Mouse (Mus musculus) forebrain, embryonic 10.5 days (tissue): ENCODE data around the gene Tnfrsf25. TPM values are rescaled to one million over a fixed set of nuclear protein-coding genes. Genes with fewer than 3 reads are reported as not detected.

ENCODE experiments used
- DNase-seq: peaks from one replicate; pipeline ENCODE4 v3.0.0-alpha.2; 2017; ENCODE audit warnings: low spot score; ENCODE audit errors: extremely low spot score
- H3K27ac ChIP-seq: fragments of 300-500 bp; sonication (generic); 2 replicates; pipeline ENCODE4 v1.5.1; 2016; ENCODE audit warnings: mild to moderate bottlenecking
- H3K27me3 ChIP-seq: fragments of 300-500 bp; sonication (generic); 2 replicates; pipeline ENCODE4 v1.6.1; 2016; ENCODE audit warnings: mild to moderate bottlenecking; ENCODE audit not compliant: poor library complexity, severe bottlenecking
- H3K36me3 ChIP-seq: fragments of 300-500 bp; sonication (generic); replicated peaks from 2 replicates; pipeline ENCODE4 v1.6.1; 2016; ENCODE audit warnings: mild to moderate bottlenecking, moderate library complexity
- H3K4me1 ChIP-seq: fragments of 300-500 bp; sonication (generic); 2 replicates; pipeline ENCODE4 v1.6.1; 2016
- H3K4me3 ChIP-seq: fragments of 300-500 bp; sonication (generic); 2 replicates; pipeline ENCODE4 v1.5.1; 2016; ENCODE audit warnings: mild to moderate bottlenecking, moderate library complexity
- H3K9me3 ChIP-seq: fragments of 300-500 bp; sonication (generic); 2 replicates; pipeline ENCODE4 v1.6.1; 2016; ENCODE audit warnings: mild to moderate bottlenecking, moderate library complexity
- WGBS: fragments of 180-500 bp; shearing (Covaris S2); methylation state at CpG from one replicate; pipeline ENCODE4 v1.1.7; 2016; 5-methylcytosine and 5-hydroxymethylcytosine counted together
- polyA plus RNA-seq: library from polyadenylated mRNA; unstranded; fragments of >200 nt; fragmentation: Nextera tagmentation; extraction: Ambion mirVana; gene quantifications from 2 replicates; pipeline ENCODE4 v1.2.1, GENCODE M21; 2016

The Tnfrsf25 gene
- polyA plus RNA-seq, 1 experiment from 2014 or later, result 0.72 TPM

DNA sequence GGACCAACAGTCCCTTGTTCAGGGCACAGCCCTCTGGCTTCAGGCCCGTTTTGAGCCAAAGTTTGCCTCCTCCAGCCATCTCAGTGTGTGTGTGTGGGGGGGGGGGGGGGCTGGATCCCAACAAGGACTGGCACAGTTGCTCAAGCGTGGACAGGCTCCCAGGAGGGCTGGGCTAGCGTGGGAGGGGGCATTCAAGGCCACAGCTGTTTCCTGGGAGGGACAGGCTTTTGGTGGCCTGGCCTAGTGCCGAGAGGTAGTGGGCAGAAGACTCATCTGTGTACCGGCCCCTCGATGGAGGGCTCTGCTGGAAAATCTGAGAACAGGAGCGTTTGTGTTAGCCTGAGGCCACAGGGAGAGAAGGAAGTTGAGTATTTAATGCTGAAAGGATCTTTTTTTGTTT, 35.8 kb upstream of the Tnfrsf25 start:
- Histone ChIP-seq H3K9me3 (no peaks in the 10 kb centered on the region), H3K4me1 (peaks cover 13% of the 10 kb centered on the region), H3K27me3 (peaks cover 9% of the 10 kb centered on the region), H3K27ac (no peak overlapping the region), H3K36me3 (no peaks in the 10 kb centered on the region), H3K4me3 (no peak overlapping the region)
- 75% methylated on average over 7 of the region's 7 CpGs for WGBS
- DNase-seq, result no peak

- no peak for DNase-seq
- 60% methylated on average over 7 of the region's 7 CpGs for WGBS
- H3K36me3 ChIP-seq, result no peaks in the 10 kb centered on the region
- H3K4me1 ChIP-seq, result peaks cover 25% of the 10 kb centered on the region
- no peaks in the 10 kb centered on the region for H3K9me3 ChIP-seq
- peaks cover 38% of the 10 kb centered on the region for H3K27me3 ChIP-seq
- no peak overlapping the region for H3K27ac ChIP-seq
- H3K4me3 ChIP-seq, result no peak overlapping the region
These were observed 32.0 kb upstream of the Tnfrsf25 start for GRCm38 (mm10) chr4:152083611-152084220.

DNA sequence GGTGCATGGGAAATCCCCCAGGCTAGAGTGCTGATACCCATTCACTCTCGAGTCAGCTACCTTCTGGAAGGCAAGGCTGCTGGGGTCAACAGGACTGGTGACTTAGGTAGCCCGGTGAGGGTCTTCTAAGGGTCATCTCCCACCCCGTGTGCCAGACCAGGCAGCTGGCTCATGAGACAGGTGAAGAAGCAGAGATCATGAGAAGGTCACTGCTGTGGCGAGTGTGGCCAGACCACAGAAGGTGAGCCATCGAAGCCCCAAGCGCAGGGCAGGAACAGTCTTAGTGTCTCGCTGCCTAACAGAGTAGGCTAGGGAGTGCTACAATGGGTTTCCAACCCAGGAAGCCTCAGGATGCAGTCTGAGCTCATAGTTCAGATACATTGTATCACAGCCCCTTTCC, 31.1 kb upstream of the Tnfrsf25 start:
- 89% methylated on average over 7 of the region's 7 CpGs for WGBS
- Histone ChIP-seq H3K36me3 (no peaks in the 10 kb centered on the region), H3K27ac (no peak overlapping the region), H3K27me3 (peaks cover 43% of the 10 kb centered on the region), H3K4me3 (no peak overlapping the region), H3K9me3 (no peaks in the 10 kb centered on the region), H3K4me1 (peaks cover 32% of the 10 kb centered on the region)
- DNase-seq, result no peak

GRCm38 (mm10) chr4:152086505-152087210, 29.1 kb upstream of the Tnfrsf25 start:
- H3K36me3 ChIP-seq, result no peaks in the 10 kb centered on the region
- WGBS, result under 1% methylated on average over 78 of the region's 92 CpGs
- H3K27me3 ChIP-seq, result peaks cover 43% of the 10 kb centered on the region
- peak overlapping the region; percentile 90 for H3K27ac ChIP-seq
- peak overlapping the region; percentile 86 for H3K4me3 ChIP-seq
- peak; percentile 60 for DNase-seq
- H3K4me1 ChIP-seq, result peaks cover 33% of the 10 kb centered on the region
- no peaks in the 10 kb centered on the region for H3K9me3 ChIP-seq

- Histone ChIP-seq H3K27ac (peak overlapping the region; percentile 90), H3K36me3 (no peaks in the 10 kb centered on the region), H3K27me3 (peaks cover 43% of the 10 kb centered on the region), H3K4me1 (peaks cover 34% of the 10 kb centered on the region), H3K9me3 (no peaks in the 10 kb centered on the region), H3K4me3 (peak overlapping the region; percentile 86)
- no peak for DNase-seq
- WGBS, result 5% methylated on average over 12 of the region's 12 CpGs
These were observed 28.3 kb upstream of the Tnfrsf25 start for GRCm38 (mm10) chr4:152087211-152088081.

DNA sequence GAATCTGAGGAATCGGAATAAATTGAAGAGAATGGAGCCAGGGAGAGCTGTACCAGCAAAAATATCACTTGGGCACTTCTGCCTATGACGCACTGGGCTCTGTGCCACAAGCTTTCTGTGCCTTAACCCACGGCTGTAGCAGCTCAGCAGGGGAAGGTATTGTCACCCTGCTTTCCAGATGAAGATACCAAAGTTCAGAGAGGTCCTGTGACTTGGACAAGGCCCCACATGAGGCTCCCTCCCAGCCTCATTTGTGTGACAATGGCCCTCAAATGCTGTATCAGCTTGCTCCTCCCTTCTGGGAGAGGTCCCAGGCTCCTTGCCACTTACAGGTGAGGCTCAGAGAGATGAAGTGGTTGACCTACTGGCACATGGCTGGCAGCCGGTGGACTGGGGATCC, 27.6 kb upstream of the Tnfrsf25 start:
- peaks cover 38% of the 10 kb centered on the region for H3K4me1 ChIP-seq
- peaks cover 43% of the 10 kb centered on the region for H3K27me3 ChIP-seq
- no peak overlapping the region for H3K27ac ChIP-seq
- H3K4me3 ChIP-seq, result peak overlapping the region; percentile 86
- no peaks in the 10 kb centered on the region for H3K36me3 ChIP-seq
- 40% methylated on average over 4 of the region's 4 CpGs for WGBS
- H3K9me3 ChIP-seq, result no peaks in the 10 kb centered on the region
- no peak for DNase-seq

- H3K4me1 ChIP-seq, result peaks cover 38% of the 10 kb centered on the region
- H3K36me3 ChIP-seq, result no peaks in the 10 kb centered on the region
- 51% methylated on average over 8 of the region's 8 CpGs for WGBS
- DNase-seq, result no peak
- H3K27me3 ChIP-seq, result peaks cover 43% of the 10 kb centered on the region
- H3K9me3 ChIP-seq, result no peaks in the 10 kb centered on the region
- peak overlapping the region; percentile 86; the same call in 1 of the 2 replicates for H3K4me3 ChIP-seq
- no peak overlapping the region for H3K27ac ChIP-seq
These were observed 27.1 kb upstream of the Tnfrsf25 start for GRCm38 (mm10) chr4:152088556-152089120.

DNA sequence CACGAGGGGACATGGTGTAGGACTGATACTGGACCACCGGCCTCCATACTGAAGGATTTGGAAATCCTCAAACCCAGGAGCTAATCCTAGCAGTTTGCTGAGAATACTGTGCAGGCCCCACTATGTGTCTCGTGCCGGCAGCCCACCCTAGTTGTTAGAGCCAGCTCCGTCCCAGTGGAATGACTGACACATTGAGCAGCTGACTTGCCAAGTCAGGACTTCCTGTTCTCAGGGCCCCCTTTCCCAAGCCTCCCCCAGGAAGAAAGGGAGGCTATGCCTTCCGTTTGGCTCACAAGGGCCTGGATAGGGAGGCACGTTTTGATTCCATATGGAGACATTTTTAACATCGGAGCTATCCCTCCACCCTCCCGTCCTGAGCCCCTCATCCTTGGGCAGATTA, 25.5 kb upstream of the Tnfrsf25 start:
- Histone ChIP-seq H3K27ac (no peak overlapping the region), H3K4me3 (no peak overlapping the region), H3K4me1 (peaks cover 38% of the 10 kb centered on the region), H3K9me3 (no peaks in the 10 kb centered on the region), H3K27me3 (peaks cover 31% of the 10 kb centered on the region), H3K36me3 (no peaks in the 10 kb centered on the region)
- DNase-seq, result no peak
- WGBS, result 79% methylated on average over 9 of the region's 9 CpGs

- H3K27ac ChIP-seq, result 0 out of 2 replicates have a peak overlapping the region, but pooled peaks have one; percentile 12
These were observed 22.9 kb upstream of the Tnfrsf25 start for GRCm38 (mm10) chr4:152092751-152093293.

DNA sequence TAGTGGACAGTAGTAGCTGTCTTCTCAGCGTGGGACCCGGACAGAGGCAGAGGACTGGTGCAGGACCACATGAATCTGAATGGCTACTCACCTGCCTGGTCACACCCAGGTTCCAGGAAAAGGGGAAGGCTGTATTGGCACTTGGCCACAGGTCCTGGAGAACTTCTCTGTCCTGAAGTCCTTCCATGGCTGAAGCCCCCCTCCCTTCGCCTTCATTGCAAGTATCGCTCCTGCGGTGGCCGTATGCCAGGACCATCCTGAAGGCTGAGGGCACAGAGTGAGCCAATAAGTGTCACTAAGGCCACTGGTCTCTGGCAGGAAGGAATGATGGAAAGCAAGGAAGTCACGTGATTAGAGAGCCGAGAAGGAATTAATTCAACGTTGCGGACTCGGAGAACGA, 21.5 kb upstream of the Tnfrsf25 start:
- WGBS, result 91% methylated on average over 12 of the region's 12 CpGs
- H3K36me3 ChIP-seq, result no peaks in the 10 kb centered on the region

More at GRCm38 (mm10) chr4:152092751-152093293, 22.9 kb upstream of the Tnfrsf25 start:
- Histone ChIP-seq H3K27me3 (peaks cover 33% of the 10 kb centered on the region), H3K9me3 (no peaks in the 10 kb centered on the region), H3K4me3 (no peak overlapping the region), H3K36me3 (no peaks in the 10 kb centered on the region), H3K4me1 (peaks cover 42% of the 10 kb centered on the region)
- WGBS, result 78% methylated on average over 8 of the region's 8 CpGs
- no peak for DNase-seq

GRCm38 (mm10) chr4:152095937-152096910, 19.5 kb upstream of the Tnfrsf25 start:
- DNase-seq, result peak; percentile 69
- Histone ChIP-seq H3K4me3 (peak overlapping the region; percentile 29), H3K27me3 (peaks cover 21% of the 10 kb centered on the region), H3K36me3 (no peaks in the 10 kb centered on the region), H3K27ac (peak overlapping the region; percentile 71), H3K4me1 (peaks cover 45% of the 10 kb centered on the region), H3K9me3 (no peaks in the 10 kb centered on the region)
- WGBS, result 19% methylated on average over 27 of the region's 27 CpGs

More for the DNA sequence above, 21.5 kb upstream of the Tnfrsf25 start:
- DNase-seq, result no peak
- no peak overlapping the region for H3K4me3 ChIP-seq
- peaks cover 21% of the 10 kb centered on the region for H3K27me3 ChIP-seq
- H3K4me1 ChIP-seq, result peaks cover 40% of the 10 kb centered on the region
- no peaks in the 10 kb centered on the region for H3K9me3 ChIP-seq
- no peak overlapping the region for H3K27ac ChIP-seq
